Mouse (Mus musculus): ENCODE results near the gene Kcnj14. TPM values are rescaled to one million over a fixed set of nuclear protein-coding genes. Genes with fewer than 3 reads are reported as not detected.

Gene Kcnj14
- polyA plus RNA-seq, 1 experiment = 0.11 TPM

GRCm38 (mm10) chr7:45853089-45853488 is 28.5 kb upstream of the Kcnj14 start:
- H3K36me3 ChIP-seq (ENCODE audit: control insufficient read depth, insufficient read depth, low read length) = no peaks in the 10 kb centered on the region
- no peak for TF ChIP-seq CTCF (IDR thresholded peaks at IDR 0.05; ENCODE audit: control insufficient read depth, insufficient read depth, insufficient replicate concordance, low read depth, low read length)
- TF ChIP-seq POLR2A (IDR thresholded peaks at IDR 0.05; ENCODE audit: control insufficient read depth, low read depth, low read length) = no peak
- H3K4me3 ChIP-seq (ENCODE audit: control insufficient read depth, low read depth, low read length) = no peak overlapping the region
- peaks cover 19% of the 10 kb centered on the region for H3K4me1 ChIP-seq (ENCODE audit: control insufficient read depth, insufficient read depth, low read length)
- no peak overlapping the region for H3K27ac ChIP-seq (ENCODE audit: control insufficient read depth, insufficient read depth, low read depth, low read length)
- no peaks in the 10 kb centered on the region for H3K27me3 ChIP-seq (ENCODE audit: control insufficient read depth, insufficient read depth, low read length)

GRCm38 (mm10) chr7:45850661-45851060 is 26.1 kb upstream of the Kcnj14 start:
- no peaks in the 10 kb centered on the region for H3K27me3 ChIP-seq (ENCODE audit: control insufficient read depth, insufficient read depth, low read length)
- no peak for TF ChIP-seq POLR2A (IDR thresholded peaks at IDR 0.05; ENCODE audit: control insufficient read depth, low read depth, low read length)
- no peak for TF ChIP-seq CTCF (IDR thresholded peaks at IDR 0.05; ENCODE audit: control insufficient read depth, insufficient read depth, insufficient replicate concordance, low read depth, low read length)
- no peak overlapping the region for H3K4me3 ChIP-seq (ENCODE audit: control insufficient read depth, low read depth, low read length)
- no peak overlapping the region for H3K27ac ChIP-seq (ENCODE audit: control insufficient read depth, insufficient read depth, low read depth, low read length)
- no peaks in the 10 kb centered on the region for H3K36me3 ChIP-seq (ENCODE audit: control insufficient read depth, insufficient read depth, low read length)
- H3K4me1 ChIP-seq (ENCODE audit: control insufficient read depth, insufficient read depth, low read length) = no peaks in the 10 kb centered on the region

GRCm38 (mm10) chr7:45848447-45849027 is 24.0 kb upstream of the Kcnj14 start:
- H3K27ac ChIP-seq (ENCODE audit: control insufficient read depth, insufficient read depth, low read depth, low read length) = no peak overlapping the region
- H3K36me3 ChIP-seq (ENCODE audit: control insufficient read depth, insufficient read depth, low read length) = no peaks in the 10 kb centered on the region
- TF ChIP-seq CTCF (IDR thresholded peaks at IDR 0.05; ENCODE audit: control insufficient read depth, insufficient read depth, insufficient replicate concordance, low read depth, low read length) (no peak), POLR2A (IDR thresholded peaks at IDR 0.05; ENCODE audit: control insufficient read depth, low read depth, low read length) (no peak)
- no peak overlapping the region for H3K4me3 ChIP-seq (ENCODE audit: control insufficient read depth, low read depth, low read length)
- no peaks in the 10 kb centered on the region for H3K4me1 ChIP-seq (ENCODE audit: control insufficient read depth, insufficient read depth, low read length)
- no peaks in the 10 kb centered on the region for H3K27me3 ChIP-seq (ENCODE audit: control insufficient read depth, insufficient read depth, low read length)

GRCm38 (mm10) chr7:45842950-45843744 is 18.6 kb upstream of the Kcnj14 start:
- Histone ChIP-seq H3K27ac (ENCODE audit: control insufficient read depth, insufficient read depth, low read depth, low read length) (no peak overlapping the region), H3K4me1 (ENCODE audit: control insufficient read depth, insufficient read depth, low read length) (no peaks in the 10 kb centered on the region), H3K27me3 (ENCODE audit: control insufficient read depth, insufficient read depth, low read length) (no peaks in the 10 kb centered on the region), H3K36me3 (ENCODE audit: control insufficient read depth, insufficient read depth, low read length) (no peaks in the 10 kb centered on the region), H3K4me3 (ENCODE audit: control insufficient read depth, low read depth, low read length) (no peak overlapping the region)
- TF ChIP-seq POLR2A (IDR thresholded peaks at IDR 0.05; ENCODE audit: control insufficient read depth, low read depth, low read length) (no peak), CTCF (IDR thresholded peaks at IDR 0.05; ENCODE audit: control insufficient read depth, insufficient read depth, insufficient replicate concordance, low read depth, low read length) (no peak)

- Histone ChIP-seq H3K4me1 (ENCODE audit: control insufficient read depth, insufficient read depth, low read length) (peaks cover 24% of the 10 kb centered on the region), H3K27me3 (ENCODE audit: control insufficient read depth, insufficient read depth, low read length) (no peaks in the 10 kb centered on the region), H3K36me3 (ENCODE audit: control insufficient read depth, insufficient read depth, low read length) (no peaks in the 10 kb centered on the region; the same call in none of the 2 replicates), H3K27ac (ENCODE audit: control insufficient read depth, insufficient read depth, low read depth, low read length) (no peak overlapping the region; the same call in 1 of the 2 replicates), H3K4me3 (ENCODE audit: control insufficient read depth, low read depth, low read length) (peak overlapping the region; percentile 96)
- TF ChIP-seq POLR2A (IDR thresholded peaks at IDR 0.05; ENCODE audit: control insufficient read depth, low read depth, low read length) (no peak), CTCF (IDR thresholded peaks at IDR 0.05; ENCODE audit: control insufficient read depth, insufficient read depth, insufficient replicate concordance, low read depth, low read length) (no peak)
These were observed 9.3 kb upstream of the Kcnj14 start for GRCm38 (mm10) chr7:45833924-45834323.

GRCm38 (mm10) chr7:45833148-45833790 is 8.7 kb upstream of the Kcnj14 start:
- TF ChIP-seq POLR2A (IDR thresholded peaks at IDR 0.05; ENCODE audit: control insufficient read depth, low read depth, low read length) (no peak), CTCF (IDR thresholded peaks at IDR 0.05; ENCODE audit: control insufficient read depth, insufficient read depth, insufficient replicate concordance, low read depth, low read length) (no peak)
- peak overlapping the region; percentile 96 for H3K4me3 ChIP-seq (ENCODE audit: control insufficient read depth, low read depth, low read length)
- H3K27me3 ChIP-seq (ENCODE audit: control insufficient read depth, insufficient read depth, low read length) = no peaks in the 10 kb centered on the region
- H3K27ac ChIP-seq (ENCODE audit: control insufficient read depth, insufficient read depth, low read depth, low read length) = peak overlapping the region; percentile 71
- H3K36me3 ChIP-seq (ENCODE audit: control insufficient read depth, insufficient read depth, low read length) = no peaks in the 10 kb centered on the region; the same call in none of the 2 replicates
- peaks cover 24% of the 10 kb centered on the region for H3K4me1 ChIP-seq (ENCODE audit: control insufficient read depth, insufficient read depth, low read length)

- H3K27me3 ChIP-seq (ENCODE audit: control insufficient read depth, insufficient read depth, low read length) = no peaks in the 10 kb centered on the region
These were observed 7.8 kb upstream of the Kcnj14 start for GRCm38 (mm10) chr7:45832428-45832827.

More at GRCm38 (mm10) chr7:45832428-45832827, 7.8 kb upstream of the Kcnj14 start:
- Histone ChIP-seq H3K4me1 (ENCODE audit: control insufficient read depth, insufficient read depth, low read length) (peaks cover 24% of the 10 kb centered on the region), H3K4me3 (ENCODE audit: control insufficient read depth, low read depth, low read length) (peak overlapping the region; percentile 96), H3K36me3 (ENCODE audit: control insufficient read depth, insufficient read depth, low read length) (no peaks in the 10 kb centered on the region; the same call in none of the 2 replicates), H3K27ac (ENCODE audit: control insufficient read depth, insufficient read depth, low read depth, low read length) (no peak overlapping the region)
- TF ChIP-seq CTCF (IDR thresholded peaks at IDR 0.05; ENCODE audit: control insufficient read depth, insufficient read depth, insufficient replicate concordance, low read depth, low read length) = no peak
- no peak; the same call in 1 of the 2 replicates for TF ChIP-seq POLR2A (IDR thresholded peaks at IDR 0.05; ENCODE audit: control insufficient read depth, low read depth, low read length)
